Mouse (Mus musculus): Measurements from ENCODE around the gene Rtl5.
"Not testable (repeated sequence)": the region's sequence is repeated elsewhere in the genome, so short reads cannot be mapped to it uniquely, and the experiment has no call there.

Rtl5 gene

DNA sequence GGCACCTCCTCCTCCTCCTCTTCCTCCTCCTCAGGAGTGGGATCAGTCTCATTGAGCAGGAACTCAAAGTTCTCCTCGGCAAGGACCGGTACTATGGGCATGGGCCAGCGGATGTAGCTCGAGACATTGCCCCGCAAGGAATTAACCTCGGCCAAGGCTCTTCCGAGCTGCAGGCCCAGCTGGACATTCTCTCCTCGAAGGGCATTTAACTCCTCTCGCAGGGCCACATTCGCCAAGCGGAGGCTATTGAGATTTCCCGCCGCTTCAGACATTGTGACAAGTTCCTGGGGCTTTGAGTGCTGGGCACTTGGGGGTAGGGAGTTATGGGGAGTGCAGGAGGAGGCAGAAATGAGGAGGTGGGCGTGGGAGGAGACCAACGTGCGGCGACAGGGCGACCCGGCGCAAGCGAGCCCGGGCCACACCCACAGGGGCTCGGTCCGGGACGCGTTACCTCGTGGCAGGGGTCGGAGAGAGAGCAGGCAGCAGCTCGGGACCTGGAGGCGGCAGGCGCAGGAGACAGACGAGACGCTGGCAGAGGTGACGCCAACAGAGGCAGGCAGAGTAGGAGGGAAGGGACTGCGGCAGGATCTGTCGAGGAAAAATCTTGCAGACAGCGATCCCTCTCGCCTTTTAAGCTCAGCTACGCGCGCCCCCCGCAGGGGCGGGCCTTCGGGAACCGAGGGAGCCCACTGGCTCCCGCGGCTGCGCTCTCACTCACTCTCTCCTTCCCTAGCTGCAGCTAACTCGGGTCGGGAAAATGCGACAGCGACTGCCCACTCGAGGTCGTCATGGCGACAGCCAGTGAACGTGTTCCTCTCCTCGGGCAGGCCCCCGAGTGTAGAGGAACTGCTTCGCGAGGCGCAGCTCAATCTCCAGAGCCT lies at the start of gene Rtl5:
Gene Rtl5, minus strand, starts transcription at position 714 of the 881 bp plus-strand sequence.
- DNase-seq: peak; percentile 49 to 51

GRCm38 (mm10) chrX:102119042-102119864 lies 48.1 kb upstream of the Rtl5 start, which contains the start of gene Pin4:
TSS of gene Pin4 (plus strand) at chrX:102119447.
- peak; percentile 90 to 95 for DNase-seq

DNA sequence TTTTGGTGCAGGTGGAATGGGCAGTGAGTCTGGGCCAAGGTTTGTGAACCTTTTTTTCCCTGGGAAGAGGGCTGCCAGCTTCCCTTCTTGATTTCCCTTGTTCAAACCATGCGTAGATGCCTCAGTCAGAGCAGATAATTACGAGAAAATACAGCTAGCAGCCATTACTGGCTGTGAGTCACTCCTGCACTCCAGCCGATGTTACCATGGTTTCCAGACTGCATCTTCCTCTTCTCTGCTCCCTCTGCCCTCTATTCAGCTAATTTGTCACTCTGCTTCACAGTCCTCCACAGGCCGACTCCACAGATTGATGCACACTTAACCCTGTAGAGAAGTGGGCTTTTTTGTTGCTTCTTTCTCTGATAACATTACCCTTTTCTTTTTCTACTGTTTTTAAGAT lies 44.6 kb upstream of the Rtl5 start:
- no peak for DNase-seq

GRCm38 (mm10) chrX:102109349-102109748 lies 38.2 kb upstream of the Rtl5 start:
- DNase-seq: not testable (repeated sequence)

DNA sequence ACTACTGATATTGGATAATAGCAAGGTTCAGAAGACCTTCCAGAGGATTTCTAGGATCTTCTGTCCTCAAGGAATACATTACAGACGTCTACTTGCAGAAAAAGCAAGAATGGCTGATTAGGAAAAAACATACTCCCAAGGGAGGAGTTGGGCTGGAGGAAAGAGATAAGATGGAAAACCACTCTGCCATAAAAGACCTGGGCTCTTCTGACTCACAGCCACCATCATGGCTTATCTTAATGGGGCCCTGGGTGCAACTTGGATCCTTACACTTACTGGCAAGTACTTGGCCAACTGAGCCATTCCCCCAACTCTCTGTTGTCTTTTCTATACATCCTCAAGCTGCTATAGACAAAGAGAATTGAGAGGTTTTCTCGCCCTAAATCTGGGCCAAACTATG lies 32.7 kb upstream of the Rtl5 start:
- DNase-seq: not testable (repeated sequence)

DNA sequence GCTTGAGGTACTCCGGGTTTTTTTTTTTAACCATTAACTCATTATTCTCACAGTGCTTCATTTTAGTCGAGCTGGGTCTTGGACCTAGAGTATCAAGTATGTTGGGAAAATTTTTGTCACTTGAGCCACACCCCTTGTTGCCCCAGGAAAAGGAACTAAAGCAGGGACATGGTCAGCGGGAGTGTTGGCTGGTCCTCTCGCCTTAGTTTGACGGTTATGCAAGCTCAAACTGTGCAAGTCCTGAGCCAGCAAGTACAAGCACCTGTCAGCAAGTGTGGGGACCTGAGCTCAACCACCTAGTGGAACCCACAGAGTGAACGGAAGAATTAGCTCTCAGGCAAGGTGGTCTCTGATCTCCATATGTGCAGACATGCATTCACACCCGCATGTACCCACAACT lies 30.8 kb upstream of the Rtl5 start:
- no peak for DNase-seq

DNA sequence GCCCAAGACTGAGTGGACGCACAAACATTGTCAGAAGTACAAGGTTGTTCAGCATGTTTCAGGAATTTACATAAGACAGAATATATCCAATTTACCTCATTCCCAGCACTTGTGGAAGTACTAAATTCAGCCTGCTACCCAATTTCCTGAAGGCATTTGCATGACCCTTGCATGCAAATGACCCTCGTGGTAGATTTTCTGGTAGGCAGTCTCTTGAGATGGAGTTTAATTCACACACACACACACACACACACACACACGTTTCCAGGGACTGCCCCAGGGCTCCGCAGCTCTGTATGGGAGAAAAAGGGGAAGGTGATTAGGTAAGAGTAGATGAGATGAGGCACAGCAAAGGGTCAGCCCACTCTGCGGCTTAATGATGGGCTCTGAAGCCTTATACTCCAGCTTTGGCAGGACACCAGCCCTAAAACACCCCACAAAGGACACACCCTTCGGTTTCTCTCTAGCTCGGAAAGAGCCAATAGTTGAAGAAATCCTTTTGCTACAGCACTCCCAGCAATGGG lies 23.3 kb upstream of the Rtl5 start:
- DNase-seq: no peak

- no peak for DNase-seq
These were observed 19.5 kb upstream of the Rtl5 start for GRCm38 (mm10) chrX:102090605-102091004.

- DNase-seq: no peak
These were observed 14.8 kb upstream of the Rtl5 start for GRCm38 (mm10) chrX:102085798-102086443.

DNA sequence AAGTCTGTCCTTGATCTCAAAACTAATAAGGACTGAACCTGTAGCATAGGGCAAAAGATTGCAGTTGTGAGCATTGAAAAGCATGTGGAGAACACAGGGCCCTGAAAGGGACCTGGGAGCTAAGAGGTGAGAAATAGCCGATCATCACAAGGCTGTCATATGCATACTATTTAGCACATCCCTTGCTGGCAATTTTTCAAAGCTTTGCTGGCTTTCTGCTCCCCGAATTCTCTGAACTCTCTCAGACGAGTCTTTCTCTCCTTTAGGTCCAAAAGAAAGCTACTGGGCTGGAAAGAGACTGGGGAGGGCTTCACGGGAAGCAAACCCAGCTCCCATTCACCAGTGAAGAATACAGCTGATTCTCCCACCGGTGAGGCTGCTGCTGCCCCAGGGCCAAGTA lies 11.2 kb upstream of the Rtl5 start:
- peak in 1 of 2 experiments; percentile 30 for DNase-seq

DNA sequence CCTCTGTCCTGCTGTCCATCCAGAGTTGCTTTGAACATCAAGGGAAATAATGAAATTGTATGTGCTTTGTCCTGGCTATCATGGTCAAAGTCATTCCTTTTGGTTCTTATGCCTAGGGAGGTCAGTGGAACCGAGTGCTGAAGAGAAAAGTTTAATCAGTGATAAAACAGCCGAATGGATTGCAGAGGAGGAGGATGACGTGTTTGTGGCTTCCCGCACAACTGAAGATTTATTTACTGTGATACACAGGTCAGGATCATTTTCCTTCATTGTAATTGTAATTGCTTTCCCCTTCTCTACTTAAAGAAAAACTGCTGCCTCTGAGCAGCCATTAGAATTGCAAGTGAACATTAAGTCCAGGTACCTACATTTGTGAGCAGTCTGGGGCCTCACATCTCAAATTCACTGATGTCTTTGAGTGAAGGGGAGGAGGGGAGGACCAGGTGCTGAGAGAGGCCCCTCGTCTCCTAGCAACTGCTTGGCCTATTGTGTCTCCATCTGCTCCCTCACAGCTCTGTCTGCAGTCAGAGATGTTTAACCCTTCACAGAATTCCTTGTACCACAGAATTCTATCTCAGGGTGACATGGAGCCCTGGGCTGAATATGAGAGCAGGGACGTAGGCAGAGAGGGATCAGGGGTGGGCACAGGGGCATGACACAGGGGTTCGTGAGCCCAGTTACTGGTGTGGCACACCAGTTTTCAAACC lies 10.6 kb upstream of the Rtl5 start:
- peak; percentile 50 to 63 for DNase-seq

GRCm38 (mm10) chrX:102081076-102081475 lies 10.0 kb upstream of the Rtl5 start:
- no peak for DNase-seq

DNA sequence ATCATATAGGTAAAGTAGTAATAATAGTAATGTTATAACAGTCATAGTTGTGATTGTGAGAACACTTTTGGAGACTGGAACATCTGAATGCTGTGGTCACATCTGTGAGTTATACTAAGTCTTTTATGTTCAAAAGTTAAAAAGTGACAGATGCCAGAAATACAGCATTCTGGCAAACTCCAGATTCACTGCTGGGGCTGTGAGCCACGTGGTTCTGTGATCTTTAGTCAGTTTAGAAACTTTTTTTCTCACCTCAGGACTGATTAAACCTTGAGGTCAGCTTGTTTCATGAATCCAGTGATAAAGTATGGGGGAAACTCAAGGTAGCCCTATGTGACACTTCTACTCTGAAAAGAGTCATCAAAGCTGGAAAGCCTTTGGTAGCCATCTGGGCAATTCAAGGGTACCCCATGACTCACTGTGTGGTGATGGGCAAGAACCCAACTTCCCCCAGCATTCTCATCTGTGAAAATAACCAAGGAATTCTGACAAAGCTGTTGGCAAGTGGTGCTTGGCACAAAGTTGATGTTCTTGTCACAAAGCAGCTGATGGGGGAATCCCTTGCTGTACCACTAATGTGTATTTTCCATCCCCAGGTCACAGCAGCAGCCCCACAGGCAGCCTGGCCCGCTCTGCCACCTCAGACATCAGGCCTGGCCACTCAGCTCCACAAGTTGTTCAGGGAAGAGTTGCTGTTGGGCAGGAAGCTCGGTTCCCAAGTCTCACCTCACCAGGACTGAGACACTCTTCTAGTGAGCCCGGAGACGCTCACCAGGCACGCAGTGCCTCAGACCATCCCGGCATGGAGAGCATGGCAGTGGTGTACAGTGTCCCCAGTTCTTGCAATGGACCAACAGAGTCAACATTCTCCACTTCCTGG lies 6.0 kb upstream of the Rtl5 start:
- DNase-seq: peak in 1 of 2 experiments; percentile 32

DNA sequence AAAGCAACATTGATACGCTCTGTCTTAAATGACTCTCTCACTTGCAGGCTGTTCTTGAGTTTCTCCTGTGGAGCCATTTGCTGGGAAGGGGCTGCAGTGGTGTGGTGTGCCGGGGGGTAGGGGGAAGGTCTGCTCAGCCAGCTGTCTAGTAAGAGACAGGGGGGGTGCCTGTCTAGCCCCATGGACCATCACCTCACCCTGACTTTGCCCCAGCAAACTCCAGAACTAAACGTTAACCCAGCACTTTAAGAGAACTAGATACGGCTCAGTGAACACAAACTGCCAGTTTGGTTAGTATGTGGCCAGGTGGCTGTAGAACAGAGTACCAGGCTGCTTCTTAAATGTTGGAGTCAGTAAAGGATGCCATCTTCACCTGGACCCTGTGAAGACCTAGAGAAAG lies 4.1 kb upstream of the Rtl5 start:
- DNase-seq: no peak

DNA sequence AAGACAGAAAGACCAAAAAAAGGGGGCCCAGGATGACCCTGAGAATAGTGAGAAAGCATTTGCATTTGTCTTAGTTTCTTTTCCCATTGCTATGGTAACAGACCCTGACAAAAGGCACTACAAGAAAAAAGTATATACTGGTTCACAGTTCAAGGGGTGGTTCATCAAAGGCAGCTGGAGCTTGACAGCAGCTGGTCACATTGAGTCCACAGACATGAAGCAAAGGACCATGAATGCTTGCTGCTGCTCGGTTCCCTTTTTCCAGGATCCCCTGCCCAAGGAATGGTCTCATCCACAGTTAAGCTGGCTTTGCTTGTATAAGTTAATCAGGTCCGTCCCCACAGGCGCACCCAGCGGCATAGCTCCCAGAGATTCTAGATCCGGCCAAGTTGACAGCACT lies 3.3 kb upstream of the Rtl5 start:
- no peak for DNase-seq

- DNase-seq: no peak
These were observed 2.7 kb upstream of the Rtl5 start for GRCm38 (mm10) chrX:102073605-102074325.

- no peak for DNase-seq
These were observed 413 bp upstream of the Rtl5 start for GRCm38 (mm10) chrX:102071517-102071916.

- DNase-seq: no peak
These were observed 2.1 kb downstream of the Rtl5 start for GRCm38 (mm10) chrX:102068811-102069540.

DNA sequence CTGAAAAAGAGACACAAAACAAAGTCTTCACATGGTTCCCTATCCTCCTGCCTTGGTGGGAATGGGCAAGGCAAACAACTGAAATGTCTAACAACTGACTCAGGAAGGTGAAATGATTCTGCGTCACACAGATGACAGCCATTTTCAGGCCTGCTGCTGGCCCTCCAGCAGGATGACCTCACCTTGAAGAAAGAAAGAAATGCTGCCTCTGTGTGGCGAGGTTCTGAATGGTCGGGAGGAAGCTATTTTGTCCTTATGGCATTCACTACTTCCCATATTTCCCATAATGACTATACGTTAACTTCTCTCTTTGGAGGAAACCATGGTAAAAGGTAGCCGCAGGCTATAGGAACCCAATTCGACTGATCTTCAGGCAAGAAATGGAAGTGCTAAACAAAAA lies 4.0 kb downstream of the Rtl5 start:
- DNase-seq: peak; percentile 27 to 40

GRCm38 (mm10) chrX:102066134-102066533 lies 5.0 kb downstream of the Rtl5 start:
- DNase-seq: peak; percentile 70 to 83
